Mouse (Mus musculus) liver, postnatal 0 days (tissue): ENCODE data around the gene Cdon.

Experiments used
- CTCF ChIP-seq: sonication (generic); IDR thresholded peaks from 2 replicates; pipeline ENCODE4 v1.5.1; 2016; ENCODE audit warnings: antibody characterized with exemption, low read depth
- EP300 ChIP-seq: IDR thresholded peaks from 2 replicates; pipeline ENCODE4 v1.6.1; 2016; ENCODE audit warnings: antibody characterized with exemption, low read depth, mild to moderate bottlenecking

GRCm38 (mm10) chr9:35400398-35400797, 20.5 kb upstream of the Cdon start:
- TF ChIP-seq CTCF (no peak), EP300 (no peak)
